Mouse (Mus musculus) kidney, postnatal 0 days (tissue): ENCODE data around the gene Ica1. TPM values are rescaled to one million over a fixed set of nuclear protein-coding genes. Genes with fewer than 3 reads are reported as not detected.
A peak's percentile ranks its signal among the peaks of the same experiment; 100 is the strongest.

Experiments
- ATAC-seq: fragments of 200-750 bp; cut with Nextera tagmentation; replicated peaks from 2 replicates; pipeline ENCODE4 v1.8.0; 2017; ENCODE audit warnings: low read depth, moderate number of reproducible peaks, moderate TSS enrichment, moderate library complexity; ENCODE audit not compliant: low FRiP score
- DNase-seq: peaks from one replicate; pipeline ENCODE4 v3.0.0-alpha.2; 2016; ENCODE audit warnings: low spot score
- H3K27ac ChIP-seq: fragments of 300-500 bp; sonication (generic); 2 replicates; pipeline ENCODE4 v1.5.1; 2014; ENCODE audit warnings: mild to moderate bottlenecking
- H3K27me3 ChIP-seq: fragments of 300-500 bp; sonication (generic); 2 replicates; pipeline ENCODE4 v1.6.1; 2014; ENCODE audit warnings: low read length, mixed read lengths; ENCODE audit not compliant: insufficient read depth
- H3K36me3 ChIP-seq: fragments of 300-500 bp; sonication (generic); 2 replicates; pipeline ENCODE4 v1.6.1; 2014; ENCODE audit warnings: low read length, mixed read lengths; ENCODE audit not compliant: insufficient read depth
- H3K4me1 ChIP-seq: fragments of 300-500 bp; sonication (generic); replicated peaks from 2 replicates; pipeline ENCODE4 v1.6.1; 2014; ENCODE audit warnings: antibody characterized with exemption, low read length, mixed read lengths; ENCODE audit not compliant: insufficient read depth
- H3K4me2 ChIP-seq: fragments of 300-500 bp; sonication (generic); 2 replicates; pipeline ENCODE4 v1.6.1; 2014; ENCODE audit warnings: mild to moderate bottlenecking, low read length, moderate library complexity, mixed read lengths
- H3K4me3 ChIP-seq: fragments of 300-500 bp; sonication (generic); replicated peaks from 2 replicates; pipeline ENCODE4 v1.5.1; 2014; ENCODE audit warnings: low read depth, low read length
- H3K9ac ChIP-seq: fragments of 300-500 bp; sonication (generic); 2 replicates; pipeline ENCODE4 v1.6.1; 2014; ENCODE audit warnings: low read depth, low read length
- H3K9me3 ChIP-seq: fragments of 300-500 bp; sonication (generic); replicated peaks from 2 replicates; pipeline ENCODE4 v1.6.1; 2016; ENCODE audit warnings: low read length, inconsistent platforms, mixed read lengths
- CTCF ChIP-seq: IDR thresholded peaks from 2 replicates; pipeline ENCODE4 v1.5.1; 2016; ENCODE audit warnings: antibody characterized with exemption, low read depth, mild to moderate bottlenecking, moderate library complexity
- WGBS: fragments of 180-500 bp; shearing (Covaris S2); extraction: QIAGEN DNeasy Blood & Tissue Kit; methylation state at CpG from one replicate; pipeline ENCODE4 v1.1.7; 2014; 5-methylcytosine and 5-hydroxymethylcytosine counted together
- polyA plus RNA-seq: library from polyadenylated mRNA; unstranded; fragments of >200 nt; fragmentation: Nextera tagmentation; extraction: Ambion mirVana; gene quantifications from 2 replicates; pipeline ENCODE4 v1.2.1, GENCODE M21; 2015

Gene Ica1
- polyA plus RNA-seq, 1 experiment from 2014 or later: 30.1 TPM

- WGBS: 61% methylated on average over 10 of the region's 10 CpGs
Observed at GRCm38 (mm10) chr6:8683379-8683778, 94.9 kb downstream of the Ica1 start.

GRCm38 (mm10) chr6:8680931-8681330 lies 97.4 kb downstream of the Ica1 start:
- Histone ChIP-seq H3K27ac (no peak overlapping the region), H3K4me2 (no peak overlapping the region), H3K9me3 (no peaks in the 10 kb centered on the region), H3K4me1 (no peaks in the 10 kb centered on the region), H3K27me3 (no peaks in the 10 kb centered on the region), H3K36me3 (no peaks in the 10 kb centered on the region), H3K9ac (no peak overlapping the region), H3K4me3 (no peak overlapping the region)
- ATAC-seq (no peak), DNase-seq (no peak)
- no peak for TF ChIP-seq CTCF
- WGBS: 91% methylated on average over 8 of the region's 8 CpGs

More at GRCm38 (mm10) chr6:8683379-8683778, 94.9 kb downstream of the Ica1 start:
- ATAC-seq: peak; percentile 66
- Histone ChIP-seq H3K4me3 (no peak overlapping the region), H3K9ac (no peak overlapping the region), H3K27me3 (no peaks in the 10 kb centered on the region), H3K27ac (peak overlapping the region; percentile 3; the same call in 1 of the 2 replicates), H3K9me3 (no peaks in the 10 kb centered on the region), H3K36me3 (no peaks in the 10 kb centered on the region), H3K4me1 (no peaks in the 10 kb centered on the region), H3K4me2 (no peak overlapping the region)
- peak; percentile 62 for DNase-seq
- no peak for TF ChIP-seq CTCF

- 84% methylated on average over 4 of the region's 4 CpGs for WGBS
- TF ChIP-seq CTCF: no peak
- ATAC-seq: no peak
Observed at GRCm38 (mm10) chr6:8673013-8673412, 105.3 kb downstream of the Ica1 start.

GRCm38 (mm10) chr6:8669343-8669742 lies 108.9 kb downstream of the Ica1 start:
- DNase-seq (peak; percentile 68), ATAC-seq (no peak; the same call in 1 of the 2 replicates)
- H3K27ac ChIP-seq: no peak overlapping the region
- no peaks in the 10 kb centered on the region for H3K9me3 ChIP-seq
- no peak for TF ChIP-seq CTCF
- no peak overlapping the region for H3K9ac ChIP-seq
- 56% methylated on average over 4 of the region's 4 CpGs for WGBS
- no peaks in the 10 kb centered on the region for H3K36me3 ChIP-seq
- H3K4me1 ChIP-seq: no peaks in the 10 kb centered on the region
- H3K27me3 ChIP-seq: no peaks in the 10 kb centered on the region
- no peak overlapping the region for H3K4me2 ChIP-seq
- no peak overlapping the region for H3K4me3 ChIP-seq

More at GRCm38 (mm10) chr6:8673013-8673412, 105.3 kb downstream of the Ica1 start:
- DNase-seq: no peak
- H3K4me2 ChIP-seq: no peak overlapping the region
- no peak overlapping the region for H3K9ac ChIP-seq
- no peak overlapping the region for H3K27ac ChIP-seq
- H3K27me3 ChIP-seq: no peaks in the 10 kb centered on the region
- no peaks in the 10 kb centered on the region for H3K4me1 ChIP-seq
- H3K36me3 ChIP-seq: no peaks in the 10 kb centered on the region
- no peaks in the 10 kb centered on the region for H3K9me3 ChIP-seq
- H3K4me3 ChIP-seq: no peak overlapping the region

GRCm38 (mm10) chr6:8668013-8668811 lies 110.1 kb downstream of the Ica1 start:
- Histone ChIP-seq H3K4me1 (no peaks in the 10 kb centered on the region), H3K4me2 (no peak overlapping the region), H3K27me3 (no peaks in the 10 kb centered on the region), H3K9me3 (no peaks in the 10 kb centered on the region), H3K36me3 (no peaks in the 10 kb centered on the region), H3K27ac (no peak overlapping the region), H3K9ac (no peak overlapping the region), H3K4me3 (no peak overlapping the region)
- no peak for TF ChIP-seq CTCF
- no peak for ATAC-seq
- no peak for DNase-seq
- 58% methylated on average over 6 of the region's 6 CpGs for WGBS

- 95% methylated on average over 5 of the region's 5 CpGs for WGBS
- no peak for TF ChIP-seq CTCF
Observed at GRCm38 (mm10) chr6:8665786-8666185, 112.5 kb downstream of the Ica1 start.

More at GRCm38 (mm10) chr6:8665786-8666185, 112.5 kb downstream of the Ica1 start:
- Histone ChIP-seq H3K4me2 (no peak overlapping the region), H3K9me3 (no peaks in the 10 kb centered on the region), H3K36me3 (no peaks in the 10 kb centered on the region), H3K27me3 (no peaks in the 10 kb centered on the region), H3K9ac (no peak overlapping the region), H3K4me3 (no peak overlapping the region), H3K27ac (no peak overlapping the region), H3K4me1 (no peaks in the 10 kb centered on the region)
- DNase-seq (no peak), ATAC-seq (no peak)
